Mouse (Mus musculus) erythroblast, adult 5-6 weeks (primary cell): ENCODE results near the gene 2010315B03Rik. TPM values are rescaled to one million over a fixed set of nuclear protein-coding genes. Genes with fewer than 3 reads are reported as not detected.

ENCODE experiments used
- total RNA-seq, 2 experiments: library from RNA; stranded (forward) in 1 of 2; stranded (reverse) in 1 of 2; fragments of 150-400 nt in 1 of 2; fragments of 200-764, 138-1000 nt in 1 of 2; gene quantifications; 2 replicates each; pipeline versions ENCODE4 v1.2.3 to v1.2.4; 2015 to 2017; ENCODE audit warnings: low replicate concordance in 2 of 2

2010315B03Rik gene
- total RNA-seq, 2 experiments from 2014 or later, result 1.2 to 2.0 TPM

Other genes with a start within 250 kb of the 2010315B03Rik start
- gene Ccr2, start 210.7 kb downstream of the 2010315B03Rik start, total RNA-seq (2015; ENCODE audit: low replicate concordance), result 71.1 and 79.2 TPM in 2 replicates
- gene Ccr2, start 210.7 kb downstream of the 2010315B03Rik start, total RNA-seq (2017; ENCODE audit: low replicate concordance), result 65.7 and 81.8 TPM in 2 replicates
- 0.42 TPM in 1 of 2 replicates, not detected in the other for gene Ccr5, start 191.2 kb downstream of the 2010315B03Rik start, total RNA-seq (2015; ENCODE audit: low replicate concordance)
- 0.26 and 0.42 TPM in 2 replicates for gene Ccr5, start 191.2 kb downstream of the 2010315B03Rik start, total RNA-seq (2017; ENCODE audit: low replicate concordance)
- gene Ppp2r3d, start 164.2 kb upstream of the 2010315B03Rik start, total RNA-seq (2015; ENCODE audit: low replicate concordance), result 1.5 and 12.7 TPM in 2 replicates
- gene Ppp2r3d, start 164.2 kb upstream of the 2010315B03Rik start, total RNA-seq (2017; ENCODE audit: low replicate concordance), result 2.5 and 5.6 TPM in 2 replicates
- gene Gm21836, start 181.1 kb upstream of the 2010315B03Rik start, total RNA-seq (2015; ENCODE audit: low replicate concordance), result not detected in 2 replicates
- not detected in 2 replicates for gene Gm21836, start 181.1 kb upstream of the 2010315B03Rik start, total RNA-seq (2017; ENCODE audit: low replicate concordance)